Mouse (Mus musculus) kidney, adult 2 months (tissue): ENCODE measurements around the gene Rassf2. TPM values are rescaled to one million over a fixed set of nuclear protein-coding genes. Genes with fewer than 3 reads are reported as not detected.

ENCODE experiments used
- DNase-seq: peaks from one replicate; pipeline ENCODE4 v3.0.0; 2021
- H3K27ac ChIP-seq: fragments of 200-500 bp; 2 replicates; pipeline ENCODE4 v1.5.1; 2012; ENCODE audit warnings: low read depth, low read length, control low read depth, inconsistent platforms; ENCODE audit not compliant: insufficient read depth
- H3K27me3 ChIP-seq: fragments of 200-500 bp; replicated peaks from 2 replicates; pipeline ENCODE4 v1.6.1; 2012; ENCODE audit warnings: mild to moderate bottlenecking, moderate library complexity, low read length, inconsistent platforms; ENCODE audit not compliant: control insufficient read depth, insufficient read depth
- H3K36me3 ChIP-seq: fragments of 200-500 bp; 2 replicates; pipeline ENCODE4 v1.6.1; 2012; ENCODE audit warnings: mild to moderate bottlenecking, moderate library complexity, low read length, inconsistent platforms; ENCODE audit not compliant: control insufficient read depth, insufficient read depth
- H3K4me1 ChIP-seq: fragments of 200-500 bp; 2 replicates; pipeline ENCODE4 v1.6.1; 2011; ENCODE audit warnings: low read length; ENCODE audit not compliant: control insufficient read depth, insufficient read depth
- H3K4me3 ChIP-seq: fragments of 200-500 bp; 2 replicates; pipeline ENCODE4 v1.5.1; 2011; ENCODE audit warnings: mild to moderate bottlenecking, low read depth, low read length, control low read depth; ENCODE audit not compliant: insufficient read depth
- CTCF ChIP-seq: fragments of 200-500 bp; conservative IDR thresholded peaks from 2 replicates; pipeline ENCODE4 v1.5.1; 2011; ENCODE audit warnings: low read depth, mild to moderate bottlenecking, control low read depth, low read length, moderate library complexity, mixed read lengths; ENCODE audit not compliant: insufficient read depth, insufficient read length
- POLR2A ChIP-seq: fragments of 200-500 bp; IDR thresholded peaks from one replicate; pipeline ENCODE4 v1.6.1; 2011; ENCODE audit warnings: low read depth, low read length, control low read depth
- WGBS: fragments of 180-500 bp; shearing (Covaris S2); methylation state at CpG from one replicate; pipeline ENCODE4 v1.1.7; 2018; 5-methylcytosine and 5-hydroxymethylcytosine counted together
- polyA plus RNA-seq: library from polyadenylated mRNA; depleted of rRNA; stranded (reverse); fragments of >200 nt; gene quantifications from 2 replicates; pipeline ENCODE4 v1.2.3, GENCODE M21; 2012

Gene Rassf2
- polyA plus RNA-seq, 1 experiment, result 9.2 TPM

GRCm38 (mm10) chr2:132006561-132007474 is 23.2 kb downstream of the Rassf2 start:
- H3K36me3 ChIP-seq, result no peaks in the 10 kb centered on the region
- WGBS, result 54% methylated on average over 18 of the region's 18 CpGs
- H3K4me1 ChIP-seq, result peaks cover 11% of the 10 kb centered on the region
- H3K27me3 ChIP-seq, result no peaks in the 10 kb centered on the region
- peak; percentile 85 for DNase-seq
- peak overlapping the region; percentile 19; the same call in 1 of the 2 replicates for H3K27ac ChIP-seq
- no peak overlapping the region for H3K4me3 ChIP-seq
- TF ChIP-seq CTCF, result no peak

- DNase-seq, result no peak
Observed at GRCm38 (mm10) chr2:132005445-132005844, 24.6 kb downstream of the Rassf2 start.

GRCm38 (mm10) chr2:132004495-132005136 is 25.4 kb downstream of the Rassf2 start:
- H3K27me3 ChIP-seq, result no peaks in the 10 kb centered on the region

More at GRCm38 (mm10) chr2:132005445-132005844, 24.6 kb downstream of the Rassf2 start:
- no peak overlapping the region for H3K4me3 ChIP-seq
- peaks cover 11% of the 10 kb centered on the region for H3K4me1 ChIP-seq
- TF ChIP-seq POLR2A (no peak), CTCF (no peak)
- H3K27me3 ChIP-seq, result no peaks in the 10 kb centered on the region
- H3K27ac ChIP-seq, result no peak overlapping the region
- 83% methylated on average over 4 of the region's 4 CpGs for WGBS
- H3K36me3 ChIP-seq, result no peaks in the 10 kb centered on the region

GRCm38 (mm10) chr2:132003916-132004315 is 26.1 kb downstream of the Rassf2 start:
- Histone ChIP-seq H3K36me3 (no peaks in the 10 kb centered on the region), H3K27me3 (no peaks in the 10 kb centered on the region)
- 88% methylated on average over 5 of the region's 5 CpGs for WGBS

More at GRCm38 (mm10) chr2:132004495-132005136, 25.4 kb downstream of the Rassf2 start:
- no peak for DNase-seq
- 89% methylated on average over 9 of the region's 9 CpGs for WGBS
- Histone ChIP-seq H3K4me3 (no peak overlapping the region), H3K27ac (no peak overlapping the region), H3K36me3 (no peaks in the 10 kb centered on the region), H3K4me1 (peaks cover 11% of the 10 kb centered on the region)
- TF ChIP-seq CTCF (no peak), POLR2A (no peak)

GRCm38 (mm10) chr2:132001696-132002334 is 28.2 kb downstream of the Rassf2 start:
- no peak overlapping the region for H3K4me3 ChIP-seq
- H3K27me3 ChIP-seq, result no peaks in the 10 kb centered on the region
- 71% methylated on average over 13 of the region's 13 CpGs for WGBS
- H3K36me3 ChIP-seq, result no peaks in the 10 kb centered on the region
- H3K4me1 ChIP-seq, result peaks cover 4% of the 10 kb centered on the region
- no peak for DNase-seq
- TF ChIP-seq CTCF, result no peak
- no peak for TF ChIP-seq POLR2A
- H3K27ac ChIP-seq, result no peak overlapping the region

More at GRCm38 (mm10) chr2:132003916-132004315, 26.1 kb downstream of the Rassf2 start:
- no peak overlapping the region for H3K27ac ChIP-seq
- no peak overlapping the region for H3K4me3 ChIP-seq
- no peak for DNase-seq
- peaks cover 11% of the 10 kb centered on the region for H3K4me1 ChIP-seq
- TF ChIP-seq POLR2A (no peak), CTCF (no peak)

- H3K27ac ChIP-seq, result no peak overlapping the region
- no peak for TF ChIP-seq CTCF
- H3K4me1 ChIP-seq, result peaks cover 3% of the 10 kb centered on the region; the same call in 1 of the 2 replicates
- H3K36me3 ChIP-seq, result no peaks in the 10 kb centered on the region
- DNase-seq, result no peak
- 35% methylated on average over 5 of the region's 5 CpGs for WGBS
- no peak overlapping the region for H3K4me3 ChIP-seq
- no peaks in the 10 kb centered on the region for H3K27me3 ChIP-seq
Observed at GRCm38 (mm10) chr2:131997356-131997755, 32.7 kb downstream of the Rassf2 start.
